Mouse (Mus musculus) liver, postnatal 0 days (tissue): ENCODE data around the gene Elk3.

ENCODE experiments used
- CTCF ChIP-seq: sonication (generic); IDR thresholded peaks from 2 replicates; pipeline ENCODE4 v1.5.1; 2016; ENCODE audit warnings: antibody characterized with exemption, low read depth
- EP300 ChIP-seq: IDR thresholded peaks from 2 replicates; pipeline ENCODE4 v1.6.1; 2016; ENCODE audit warnings: antibody characterized with exemption, low read depth, mild to moderate bottlenecking

DNA sequence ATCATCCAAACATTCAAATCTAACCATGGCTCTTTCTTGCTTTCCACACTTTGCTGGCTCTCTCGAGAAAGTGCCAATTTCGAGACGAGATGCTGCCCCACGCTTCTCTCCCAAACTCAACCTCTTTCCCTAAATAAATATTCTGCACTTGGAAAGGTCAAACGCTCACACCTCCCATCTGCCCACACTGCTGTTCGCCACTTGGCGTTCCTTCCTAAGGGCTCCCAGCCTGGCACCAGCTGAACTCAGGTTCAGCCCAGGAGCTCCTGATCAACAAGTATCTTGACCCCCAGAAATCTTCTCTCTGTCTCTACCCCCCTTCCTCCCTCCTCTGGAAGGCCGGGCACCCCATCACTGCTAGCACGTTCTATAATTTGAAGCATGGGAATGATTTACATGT lies 34.1 kb downstream of the Elk3 start:
- TF ChIP-seq EP300 (no peak), CTCF (no peak)
